Mouse (Mus musculus) kidney, adult 2 months (tissue): ENCODE data around the gene Abcb10.

Source experiments
- CTCF ChIP-seq: fragments of 200-500 bp; conservative IDR thresholded peaks from 2 replicates; pipeline ENCODE4 v1.5.1; 2011; ENCODE audit warnings: low read depth, mild to moderate bottlenecking, control low read depth, low read length, moderate library complexity, mixed read lengths; ENCODE audit not compliant: insufficient read depth, insufficient read length
- POLR2A ChIP-seq: fragments of 200-500 bp; IDR thresholded peaks from one replicate; pipeline ENCODE4 v1.6.1; 2011; ENCODE audit warnings: low read depth, low read length, control low read depth

GRCm38 (mm10) chr8:123982826-123983400 lies at the start of gene Abcb10:
- TF ChIP-seq CTCF: no peak
- peak; percentile 89 for TF ChIP-seq POLR2A
